Mouse (Mus musculus) midbrain, postnatal 0 days (tissue): ENCODE data around the gene Hck. TPM values are rescaled to one million over a fixed set of nuclear protein-coding genes. Genes with fewer than 3 reads are reported as not detected.
A peak's percentile ranks its signal among the peaks of the same experiment; 100 is the strongest.

ENCODE experiments used
- ATAC-seq: fragments of 200-750 bp; cut with Nextera tagmentation; 2 replicates; pipeline ENCODE4 v1.8.0; 2017; ENCODE audit warnings: moderate number of reproducible peaks, mild to moderate bottlenecking, moderate TSS enrichment, moderate library complexity; ENCODE audit not compliant: low FRiP score
- DNase-seq: peaks from one replicate; pipeline ENCODE4 v3.0.0-alpha.2; 2015; ENCODE audit warnings: low spot score
- H3K27ac ChIP-seq: fragments of 300-500 bp; sonication (generic); 2 replicates; pipeline ENCODE4 v1.5.1; 2014; ENCODE audit warnings: low read depth, mild to moderate bottlenecking, low read length, mixed read lengths
- H3K27me3 ChIP-seq: fragments of 300-500 bp; sonication (generic); 2 replicates; pipeline ENCODE4 v1.6.1; 2014; ENCODE audit warnings: low read length, control low read depth, mixed read lengths; ENCODE audit not compliant: insufficient read depth
- H3K36me3 ChIP-seq: fragments of 300-500 bp; sonication (generic); 2 replicates; pipeline ENCODE4 v1.6.1; 2014; ENCODE audit warnings: low read length, control low read depth, mixed read lengths; ENCODE audit not compliant: insufficient read depth
- H3K4me1 ChIP-seq: fragments of 300-500 bp; sonication (generic); 2 replicates; pipeline ENCODE4 v1.6.1; 2014; ENCODE audit warnings: mild to moderate bottlenecking, control low read depth, antibody characterized with exemption, low read length, mixed read lengths; ENCODE audit not compliant: insufficient read depth
- H3K4me2 ChIP-seq: fragments of 300-500 bp; sonication (generic); 2 replicates; pipeline ENCODE4 v1.6.1; 2014; ENCODE audit warnings: low read depth, mild to moderate bottlenecking, low read length, mixed read lengths; ENCODE audit not compliant: poor library complexity, severe bottlenecking
- H3K4me3 ChIP-seq: fragments of 300-500 bp; sonication (generic); 2 replicates; pipeline ENCODE4 v1.5.1; 2014; ENCODE audit warnings: low read depth, mild to moderate bottlenecking, low read length, moderate library complexity
- H3K9ac ChIP-seq: fragments of 300-500 bp; sonication (generic); replicated peaks from 2 replicates; pipeline ENCODE4 v1.6.1; 2014; ENCODE audit warnings: mild to moderate bottlenecking, low read length, moderate library complexity, mixed read lengths; ENCODE audit not compliant: poor library complexity, severe bottlenecking
- H3K9me3 ChIP-seq: fragments of 300-500 bp; sonication (generic); 2 replicates; pipeline ENCODE4 v1.6.1; 2016; ENCODE audit warnings: low read length, control low read depth
- CTCF ChIP-seq: IDR thresholded peaks from 2 replicates; pipeline ENCODE4 v1.5.1; 2016; ENCODE audit warnings: antibody characterized with exemption, mild to moderate bottlenecking
- WGBS: fragments of 180-500 bp; shearing (Covaris S2); extraction: QIAGEN DNeasy Blood & Tissue Kit; methylation state at CpG from one replicate; pipeline ENCODE4 v1.1.7; 2014; 5-methylcytosine and 5-hydroxymethylcytosine counted together
- polyA plus RNA-seq: library from polyadenylated mRNA; unstranded; fragments of >200 nt; fragmentation: Nextera tagmentation; extraction: Ambion mirVana; gene quantifications from 2 replicates; pipeline ENCODE4 v1.2.1, GENCODE M21; 2015
- total RNA-seq: library from RNA; depleted of rRNA; stranded (reverse); fragments of >200 nt; gene quantifications from 2 replicates; pipeline ENCODE4 v1.2.3, GENCODE M21; 2014

Hck gene
- total and polyA plus RNA-seq, 2 experiments from 2014 or later = 8.7 to 11.7 TPM

- H3K4me2 ChIP-seq = no peak overlapping the region
- DNase-seq = no peak
- H3K4me3 ChIP-seq = no peak overlapping the region
- no peaks in the 10 kb centered on the region for H3K36me3 ChIP-seq
- TF ChIP-seq CTCF = no peak
- no peaks in the 10 kb centered on the region for H3K9me3 ChIP-seq
- H3K27me3 ChIP-seq = peaks cover 13% of the 10 kb centered on the region
- no peak for ATAC-seq
- no peak overlapping the region for H3K27ac ChIP-seq
- WGBS = 78% methylated on average over 7 of the region's 7 CpGs
- no peaks in the 10 kb centered on the region for H3K4me1 ChIP-seq
- H3K9ac ChIP-seq = no peak overlapping the region
Observed at GRCm38 (mm10) chr2:153109596-153109995, 1.3 kb downstream of the Hck start.

GRCm38 (mm10) chr2:153111298-153111697 lies 3.0 kb downstream of the Hck start:
- no peak for TF ChIP-seq CTCF
- DNase-seq (no peak), ATAC-seq (no peak)
- Histone ChIP-seq H3K4me2 (no peak overlapping the region), H3K27me3 (peaks cover 13% of the 10 kb centered on the region), H3K4me1 (no peaks in the 10 kb centered on the region), H3K9ac (no peak overlapping the region), H3K4me3 (no peak overlapping the region), H3K27ac (no peak overlapping the region), H3K9me3 (no peaks in the 10 kb centered on the region), H3K36me3 (no peaks in the 10 kb centered on the region)
- WGBS = 84% methylated on average over 7 of the region's 7 CpGs

GRCm38 (mm10) chr2:153115679-153116081 lies 7.4 kb downstream of the Hck start:
- no peak for DNase-seq
- Histone ChIP-seq H3K4me2 (no peak overlapping the region), H3K9me3 (no peaks in the 10 kb centered on the region), H3K27me3 (no peaks in the 10 kb centered on the region), H3K36me3 (no peaks in the 10 kb centered on the region), H3K4me1 (no peaks in the 10 kb centered on the region), H3K27ac (no peak overlapping the region), H3K9ac (no peak overlapping the region), H3K4me3 (no peak overlapping the region)
- ATAC-seq = no peak
- WGBS = 80% methylated on average over 4 of the region's 4 CpGs
- TF ChIP-seq CTCF = no peak

- Histone ChIP-seq H3K4me3 (no peak overlapping the region), H3K4me2 (no peak overlapping the region), H3K36me3 (no peaks in the 10 kb centered on the region), H3K9me3 (no peaks in the 10 kb centered on the region), H3K27me3 (no peaks in the 10 kb centered on the region), H3K4me1 (no peaks in the 10 kb centered on the region), H3K9ac (no peak overlapping the region), H3K27ac (no peak overlapping the region)
- no peak for TF ChIP-seq CTCF
- ATAC-seq (no peak), DNase-seq (peak; percentile 21)
- WGBS = 77% methylated on average over 7 of the region's 7 CpGs
Observed at GRCm38 (mm10) chr2:153117051-153117486, 8.8 kb downstream of the Hck start.

GRCm38 (mm10) chr2:153119488-153119887 lies 11.2 kb downstream of the Hck start:
- no peak for DNase-seq
- 91% methylated on average over 6 of the region's 6 CpGs for WGBS
- no peak overlapping the region for H3K4me3 ChIP-seq
- no peak for TF ChIP-seq CTCF
- H3K9ac ChIP-seq = no peak overlapping the region
- no peak overlapping the region for H3K27ac ChIP-seq
- no peaks in the 10 kb centered on the region for H3K9me3 ChIP-seq
- no peaks in the 10 kb centered on the region for H3K4me1 ChIP-seq
- ATAC-seq = no peak
- H3K27me3 ChIP-seq = no peaks in the 10 kb centered on the region
- no peaks in the 10 kb centered on the region for H3K36me3 ChIP-seq
- H3K4me2 ChIP-seq = no peak overlapping the region

GRCm38 (mm10) chr2:153120126-153120525 lies 11.9 kb downstream of the Hck start:
- Histone ChIP-seq H3K4me3 (no peak overlapping the region), H3K4me2 (no peak overlapping the region), H3K4me1 (no peaks in the 10 kb centered on the region), H3K9ac (no peak overlapping the region), H3K27me3 (no peaks in the 10 kb centered on the region), H3K27ac (no peak overlapping the region), H3K36me3 (no peaks in the 10 kb centered on the region), H3K9me3 (no peaks in the 10 kb centered on the region)
- DNase-seq = no peak
- ATAC-seq = no peak
- TF ChIP-seq CTCF = no peak
- WGBS = 74% methylated on average over 8 of the region's 8 CpGs
